ENCODE assay signal across 14 mouse cellular contexts in genomic region chr12:86059341-86059740, GRCm38 (mm10).
"Had no signal": no experiment of that assay in that cellular context is flagged by ENCODE, and none has a peak within 500 bp of the region (broad histone marks: within the 10 kb centered on the region; RNA-seq: fewer than 3 reads in every experiment).

No protein-coding gene starts in this region.

- H3K9me3 ChIP-seq: limb, embryonic 12.5 days; liver, embryonic 15.5 days; megakaryocyte, embryonic 14.5 days; midbrain, embryonic 12.5 days; stomach, embryonic 15.5 days had no signal

- H3K4me3 ChIP-seq: layer of hippocampus, adult 2 months; limb, embryonic 12.5 days; liver, embryonic 15.5 days; megakaryocyte, embryonic 14.5 days; midbrain, embryonic 12.5 days; stomach, embryonic 15.5 days had no signal

- H3K9ac ChIP-seq: limb, embryonic 12.5 days; liver, embryonic 15.5 days; lung, embryonic 14.5 days; midbrain, embryonic 12.5 days; stomach, embryonic 15.5 days had no signal

- DNase-seq: kidney, postnatal 10 days; kidney, postnatal 4 days; liver; lung, embryonic 14.5 days; right cerebral cortex, postnatal 14 days; thymus, adult 2 months; thymus, postnatal 25 days had no signal

- H3K27me3 ChIP-seq: limb, embryonic 12.5 days; midbrain, embryonic 12.5 days; stomach, embryonic 15.5 days had no signal

- H3K4me1 ChIP-seq: limb, embryonic 12.5 days; megakaryocyte, embryonic 14.5 days; midbrain, embryonic 12.5 days; stomach, embryonic 15.5 days had no signal

- H3K27ac ChIP-seq: layer of hippocampus, adult 2 months; limb, embryonic 12.5 days; liver, embryonic 15.5 days; macrophage; midbrain, embryonic 12.5 days; stomach, embryonic 15.5 days had no signal

- H3K4me2 ChIP-seq: limb, embryonic 12.5 days; liver, embryonic 15.5 days; lung, embryonic 14.5 days; midbrain, embryonic 12.5 days; stomach, embryonic 15.5 days had no signal
